In genomic region chr2:51099240-51099639, GRCm38 (mm10) we compare ENCODE assay signal across 17 mouse cellular contexts.
"Had no signal": no experiment of that assay in that cellular context is flagged by ENCODE, and none has a peak within 500 bp of the region (broad histone marks: within the 10 kb centered on the region; RNA-seq: fewer than 3 reads in every experiment).

No protein-coding gene starts in this region.

- H3K9ac ChIP-seq: neural tube, embryonic 12.5 days; neural tube, embryonic 13.5 days; neural tube, embryonic 15.5 days; stomach, embryonic 15.5 days had no signal

- H3K4me2 ChIP-seq: neural tube, embryonic 12.5 days; neural tube, embryonic 13.5 days; neural tube, embryonic 15.5 days; stomach, embryonic 15.5 days had no signal

- H3K9me3 ChIP-seq: neural tube, embryonic 12.5 days; neural tube, embryonic 13.5 days; neural tube, embryonic 15.5 days; stomach, embryonic 15.5 days had no signal

- H3K4me1 ChIP-seq: stomach, embryonic 15.5 days had no signal

- H3K27me3 ChIP-seq: neural tube, embryonic 12.5 days; neural tube, embryonic 13.5 days; neural tube, embryonic 15.5 days; stomach, embryonic 15.5 days had no signal

- DNase-seq: retina, postnatal 1 day; right cerebral cortex, adult 18-20 months; right cerebral cortex, postnatal 14 days; right cerebral cortex, postnatal 25 days; right cerebral cortex, postnatal 4 days; spleen, adult 18-20 months; thymus, adult 18-20 months; thymus, adult 2 months; thymus, postnatal 14 days; thymus, postnatal 25 days; thymus, postnatal 36 days; thymus, postnatal 4 days had no signal

- H3K27ac ChIP-seq: neural tube, embryonic 12.5 days; neural tube, embryonic 15.5 days; stomach, embryonic 15.5 days; stomach, postnatal 0 days had no signal

- H3K36me3 ChIP-seq: neural tube, embryonic 12.5 days; neural tube, embryonic 13.5 days; neural tube, embryonic 15.5 days; stomach, embryonic 15.5 days had no signal

- H3K4me3 ChIP-seq: neural tube, embryonic 12.5 days; neural tube, embryonic 13.5 days; neural tube, embryonic 15.5 days; stomach, embryonic 15.5 days had no signal
